Mouse (Mus musculus): ENCODE data around the gene Mpig6b.

Mpig6b gene

GRCm38 (mm10) chr17:35085208-35085865 is 19.4 kb upstream of the Mpig6b start, which contains the start of gene Ly6g6f:
TSS of gene Ly6g6f (minus strand) at chr17:35085610.
- no peak for DNase-seq (ENCODE audit: low spot score in 2 of 2)

- DNase-seq (ENCODE audit: low spot score in 2 of 2): no peak
These were observed 18.0 kb upstream of the Mpig6b start for GRCm38 (mm10) chr17:35083929-35084497.

GRCm38 (mm10) chr17:35082841-35083576 is 17.0 kb upstream of the Mpig6b start:
- DNase-seq (ENCODE audit: low spot score in 2 of 2): no peak

GRCm38 (mm10) chr17:35080710-35081109 is 14.7 kb upstream of the Mpig6b start:
- DNase-seq (ENCODE audit: low spot score in 2 of 2): no peak

GRCm38 (mm10) chr17:35080248-35080647 is 14.3 kb upstream of the Mpig6b start:
- DNase-seq (ENCODE audit: low spot score in 2 of 2): no peak

- DNase-seq (ENCODE audit: low spot score in 2 of 2): no peak
These were observed 13.8 kb upstream of the Mpig6b start for GRCm38 (mm10) chr17:35079778-35080177.

- no peak for DNase-seq (ENCODE audit: low spot score in 2 of 2)
These were observed 11.8 kb upstream of the Mpig6b start, which contains the start of gene Ly6g6d for GRCm38 (mm10) chr17:35077786-35078233. TSS of gene Ly6g6d (minus strand) at chr17:35078065.

GRCm38 (mm10) chr17:35077285-35077684 is 11.3 kb upstream of the Mpig6b start:
- DNase-seq (ENCODE audit: low spot score in 2 of 2): no peak

GRCm38 (mm10) chr17:35076507-35077176 is 10.7 kb upstream of the Mpig6b start, which contains the start of gene Ly6g6e:
TSS of gene Ly6g6e (plus strand) at chr17:35076902.
- DNase-seq (ENCODE audit: low spot score in 2 of 2): no peak

- no peak for DNase-seq (ENCODE audit: low spot score in 2 of 2)
These were observed 8.1 kb upstream of the Mpig6b start for GRCm38 (mm10) chr17:35074097-35074496.

GRCm38 (mm10) chr17:35071454-35071853 is 5.5 kb upstream of the Mpig6b start:
- no peak for DNase-seq (ENCODE audit: low spot score in 2 of 2)

- no peak for DNase-seq (ENCODE audit: low spot score in 2 of 2)
These were observed 4.7 kb upstream of the Mpig6b start for GRCm38 (mm10) chr17:35070556-35071229.

GRCm38 (mm10) chr17:35068213-35068914 is 2.4 kb upstream of the Mpig6b start:
- no peak for DNase-seq (ENCODE audit: low spot score in 2 of 2)

GRCm38 (mm10) chr17:35064951-35065947 is 735 bp downstream of the Mpig6b start, which contains the start of gene Ly6g6c:
TSS of gene Ly6g6c (plus strand) at chr17:35065388.
- DNase-seq (ENCODE audit: low spot score in 2 of 2): no peak

- no peak for DNase-seq (ENCODE audit: low spot score in 2 of 2)
These were observed 1.6 kb downstream of the Mpig6b start for GRCm38 (mm10) chr17:35064378-35064877.

- no peak for DNase-seq (ENCODE audit: low spot score in 2 of 2)
These were observed 2.5 kb downstream of the Mpig6b start for GRCm38 (mm10) chr17:35063466-35063865.

GRCm38 (mm10) chr17:35061299-35061698 is 4.7 kb downstream of the Mpig6b start:
- no peak for DNase-seq (ENCODE audit: low spot score in 2 of 2)

GRCm38 (mm10) chr17:35060737-35061297 is 5.2 kb downstream of the Mpig6b start:
- no peak for DNase-seq (ENCODE audit: low spot score in 2 of 2)

- no peak for DNase-seq (ENCODE audit: low spot score in 2 of 2)
These were observed 5.9 kb downstream of the Mpig6b start for GRCm38 (mm10) chr17:35060071-35060470.
